Mouse (Mus musculus) spleen, adult 2 months (tissue): ENCODE results near the gene Foxa2.

Source experiments
- CTCF ChIP-seq: fragments of 200-500 bp; IDR thresholded peaks from 2 replicates; pipeline ENCODE4 v1.5.1; 2011; ENCODE audit warnings: mild to moderate bottlenecking, inconsistent platforms; ENCODE audit not compliant: insufficient read depth, insufficient read length, insufficient replicate concordance; ENCODE audit errors: extremely low read depth
- POLR2A ChIP-seq: fragments of 200-500 bp; IDR thresholded peaks from 2 replicates; pipeline ENCODE4 v1.6.1; 2011; ENCODE audit warnings: low read depth, low read length, inconsistent platforms

GRCm38 (mm10) chr2:148004554-148005521 is 41.9 kb downstream of the Foxa2 start:
- no peak for TF ChIP-seq CTCF
- no peak for TF ChIP-seq POLR2A
